ENCODE assay signal across 27 mouse cellular contexts in genomic region chr5:113902983-113903382, GRCm38 (mm10). TPM values are rescaled to one million over a fixed set of nuclear protein-coding genes. Genes with fewer than 3 reads are reported as not detected.
DNase-seq lines count a peak whose midpoint lies in the region; ATAC-seq lines count a peak whose summit lies in the region.
"Had no signal": no experiment of that assay in that cellular context is flagged by ENCODE, and none has a peak within 500 bp of the region (broad histone marks: within the 10 kb centered on the region; RNA-seq: fewer than 3 reads in every experiment).

No protein-coding gene starts in this region.

- H3K4me1 ChIP-seq in forebrain, embryonic 13.5 days: peaks cover 72% of the 10 kb centered on the region
- peaks cover 83% of the 10 kb centered on the region for H3K4me1 ChIP-seq in forebrain, embryonic 15.5 days
- peaks cover 64% of the 10 kb centered on the region for H3K4me1 ChIP-seq in hindbrain, embryonic 12.5 days
- peaks cover 51% of the 10 kb centered on the region for H3K4me1 ChIP-seq in hindbrain, embryonic 16.5 days (ENCODE audit: control insufficient read depth, insufficient read depth, low read depth, low read length)
- peaks cover 75% of the 10 kb centered on the region for H3K4me1 ChIP-seq in midbrain, embryonic 13.5 days (replicated peaks)
- H3K4me1 ChIP-seq in midbrain, embryonic 16.5 days (ENCODE audit: control insufficient read depth, insufficient read depth, low read length): peaks cover 56% of the 10 kb centered on the region

- no peak for ATAC-seq in forebrain, embryonic 13.5 days
- no peak for ATAC-seq in forebrain, embryonic 15.5 days (replicated peaks)
- ATAC-seq in hindbrain, embryonic 12.5 days (ENCODE audit: low FRiP score): no peak
- no peak for ATAC-seq in hindbrain, embryonic 16.5 days
- no peak for ATAC-seq in midbrain, embryonic 13.5 days
- ATAC-seq in midbrain, embryonic 16.5 days: no peak

- no peaks in the 10 kb centered on the region for H3K9me3 ChIP-seq in forebrain, embryonic 13.5 days (replicated peaks)
- H3K9me3 ChIP-seq in forebrain, embryonic 15.5 days: no peaks in the 10 kb centered on the region
- H3K9me3 ChIP-seq in hindbrain, embryonic 12.5 days (replicated peaks): no peaks in the 10 kb centered on the region
- no peaks in the 10 kb centered on the region for H3K9me3 ChIP-seq in hindbrain, embryonic 16.5 days (ENCODE audit: control insufficient read depth, low read length)
- H3K9me3 ChIP-seq in midbrain, embryonic 13.5 days: no peaks in the 10 kb centered on the region
- H3K9me3 ChIP-seq in midbrain, embryonic 16.5 days (replicated peaks; ENCODE audit: control insufficient read depth, low read length, poor library complexity, severe bottlenecking): no peaks in the 10 kb centered on the region
- H3K9me3 ChIP-seq: embryonic facial prominence, embryonic 10.5 days; embryonic facial prominence, embryonic 15.5 days; heart, embryonic 15.5 days; kidney, embryonic 15.5 days; limb, embryonic 12.5 days; midbrain, embryonic 12.5 days; neural tube, embryonic 15.5 days; stomach, embryonic 15.5 days had no signal

- 73% methylated on average over 5 of the region's 5 CpGs for WGBS in forebrain, embryonic 13.5 days
- WGBS in forebrain, embryonic 15.5 days: 87% methylated on average over 5 of the region's 5 CpGs
- WGBS in hindbrain, embryonic 12.5 days: 81% methylated on average over 5 of the region's 5 CpGs
- WGBS in hindbrain, embryonic 16.5 days: 70% methylated on average over 5 of the region's 5 CpGs
- WGBS in midbrain, embryonic 13.5 days: 81% methylated on average over 5 of the region's 5 CpGs
- WGBS in midbrain, embryonic 16.5 days: 73% methylated on average over 5 of the region's 5 CpGs

- H3K27me3 ChIP-seq in forebrain, embryonic 13.5 days: no peaks in the 10 kb centered on the region
- H3K27me3 ChIP-seq in forebrain, embryonic 15.5 days: no peaks in the 10 kb centered on the region
- H3K27me3 ChIP-seq in hindbrain, embryonic 12.5 days: no peaks in the 10 kb centered on the region
- no peaks in the 10 kb centered on the region for H3K27me3 ChIP-seq in hindbrain, embryonic 16.5 days (replicated peaks; ENCODE audit: control insufficient read depth, insufficient read depth, low read length)
- no peaks in the 10 kb centered on the region for H3K27me3 ChIP-seq in midbrain, embryonic 13.5 days
- no peaks in the 10 kb centered on the region for H3K27me3 ChIP-seq in midbrain, embryonic 16.5 days (ENCODE audit: control insufficient read depth, insufficient read depth, low read depth, low read length)
- H3K27me3 ChIP-seq: embryonic facial prominence, embryonic 15.5 days; heart, embryonic 15.5 days; kidney, embryonic 15.5 days; limb, embryonic 12.5 days; midbrain, embryonic 12.5 days; neural tube, embryonic 15.5 days; stomach, embryonic 15.5 days had no signal

- no peaks in the 10 kb centered on the region for H3K36me3 ChIP-seq in forebrain, embryonic 13.5 days (ENCODE audit: poor library complexity, severe bottlenecking)
- no peaks in the 10 kb centered on the region for H3K36me3 ChIP-seq in forebrain, embryonic 15.5 days
- no peaks in the 10 kb centered on the region for H3K36me3 ChIP-seq in hindbrain, embryonic 12.5 days
- H3K36me3 ChIP-seq in hindbrain, embryonic 16.5 days (ENCODE audit: control insufficient read depth, insufficient read depth, low read length): no peaks in the 10 kb centered on the region
- no peaks in the 10 kb centered on the region for H3K36me3 ChIP-seq in midbrain, embryonic 13.5 days
- H3K36me3 ChIP-seq in midbrain, embryonic 16.5 days (ENCODE audit: control insufficient read depth, insufficient read depth, low read length): no peaks in the 10 kb centered on the region
- H3K36me3 ChIP-seq: embryonic facial prominence, embryonic 15.5 days; heart, embryonic 15.5 days; kidney, embryonic 15.5 days; limb, embryonic 12.5 days; midbrain, embryonic 12.5 days; neural tube, embryonic 15.5 days; stomach, embryonic 15.5 days had no signal

- no peak for DNase-seq in gastrocnemius, adult 18-20 months (ENCODE audit: low spot score)
- DNase-seq: adrenal gland, postnatal 10 days; cerebellum, adult 8-10 months; cerebellum, postnatal 25 days; heart, adult 2 months; kidney, adult 18-20 months; kidney, postnatal 25 days; lung, embryonic 14.5 days; lung, postnatal 14 days; retina, postnatal 1 day; right cerebral cortex, postnatal 14 days had no signal

- no peak overlapping the region for H3K4me3 ChIP-seq in forebrain, embryonic 13.5 days
- H3K4me3 ChIP-seq in forebrain, embryonic 15.5 days: no peak overlapping the region
- no peak overlapping the region for H3K4me3 ChIP-seq in hindbrain, embryonic 12.5 days
- no peak overlapping the region for H3K4me3 ChIP-seq in hindbrain, embryonic 16.5 days (ENCODE audit: low read length)
- H3K4me3 ChIP-seq in midbrain, embryonic 13.5 days (replicated peaks): no peak overlapping the region
- H3K4me3 ChIP-seq in midbrain, embryonic 16.5 days (ENCODE audit: low read depth, low read length): no peak overlapping the region
- H3K4me3 ChIP-seq: embryonic facial prominence, embryonic 10.5 days; embryonic facial prominence, embryonic 15.5 days; heart, adult 2 months; heart, embryonic 15.5 days; kidney, embryonic 15.5 days; limb, embryonic 12.5 days; midbrain, embryonic 12.5 days; neural tube, embryonic 15.5 days; stomach, embryonic 15.5 days had no signal

- no peak overlapping the region for H3K27ac ChIP-seq in forebrain, embryonic 13.5 days
- no peak overlapping the region for H3K27ac ChIP-seq in forebrain, embryonic 15.5 days (replicated peaks)
- 0 out of 2 replicates have a peak overlapping the region, but pooled peaks have one; percentile 26 for H3K27ac ChIP-seq in hindbrain, embryonic 12.5 days
- H3K27ac ChIP-seq in hindbrain, embryonic 16.5 days (ENCODE audit: low read depth, low read length): no peak overlapping the region
- no peak overlapping the region for H3K27ac ChIP-seq in midbrain, embryonic 13.5 days
- no peak overlapping the region for H3K27ac ChIP-seq in midbrain, embryonic 16.5 days (ENCODE audit: low read length)
- H3K27ac ChIP-seq: embryonic facial prominence, embryonic 10.5 days; embryonic facial prominence, embryonic 15.5 days; heart, adult 2 months; hindbrain, embryonic 14.5 days; limb, embryonic 12.5 days; liver, embryonic 14.5 days; midbrain, embryonic 12.5 days; neural tube, embryonic 15.5 days; stomach, embryonic 15.5 days had no signal

- H3K9ac ChIP-seq in forebrain, embryonic 13.5 days: no peak overlapping the region
- no peak overlapping the region for H3K9ac ChIP-seq in forebrain, embryonic 15.5 days (replicated peaks)
- H3K9ac ChIP-seq in hindbrain, embryonic 12.5 days: no peak overlapping the region
- no peak overlapping the region; the same call in none of the 2 replicates for H3K9ac ChIP-seq in hindbrain, embryonic 16.5 days (ENCODE audit: low read depth, low read length)
- H3K9ac ChIP-seq in midbrain, embryonic 13.5 days (replicated peaks): 0 out of 2 replicates have a peak overlapping the region, but pooled peaks have one; percentile 10
- H3K9ac ChIP-seq in midbrain, embryonic 16.5 days (ENCODE audit: low read depth, low read length): no peak overlapping the region
- H3K9ac ChIP-seq: embryonic facial prominence, embryonic 15.5 days; heart, embryonic 15.5 days; hindbrain, embryonic 14.5 days; kidney, embryonic 15.5 days; limb, embryonic 12.5 days; liver, embryonic 14.5 days; lung, embryonic 14.5 days; midbrain, embryonic 12.5 days; neural tube, embryonic 15.5 days; stomach, embryonic 15.5 days had no signal

- H3K4me2 ChIP-seq in forebrain, embryonic 13.5 days: 0 out of 2 replicates have a peak overlapping the region, but pooled peaks have one; percentile 15
- H3K4me2 ChIP-seq in forebrain, embryonic 15.5 days (replicated peaks): no peak overlapping the region
- no peak overlapping the region for H3K4me2 ChIP-seq in hindbrain, embryonic 12.5 days (replicated peaks)
- no peak overlapping the region for H3K4me2 ChIP-seq in hindbrain, embryonic 16.5 days (ENCODE audit: low read length)
- H3K4me2 ChIP-seq in midbrain, embryonic 13.5 days (replicated peaks): no peak overlapping the region
- H3K4me2 ChIP-seq in midbrain, embryonic 16.5 days (ENCODE audit: low read length): no peak overlapping the region
- H3K4me2 ChIP-seq: embryonic facial prominence, embryonic 15.5 days; heart, embryonic 15.5 days; hindbrain, embryonic 14.5 days; kidney, embryonic 15.5 days; limb, embryonic 12.5 days; lung, embryonic 14.5 days; midbrain, embryonic 12.5 days; neural tube, embryonic 15.5 days; stomach, embryonic 15.5 days had no signal

RNA-seq across cellular contexts. Expression of gene Coro1c, which starts 5.6 kb away (rescaled TPM):
- polyA plus RNA-seq in forebrain, embryonic 13.5 days (2015; fragmentation: Nextera tagmentation; extraction: Ambion mirVana): 235 and 246 TPM in 2 replicates
- polyA plus RNA-seq in forebrain, embryonic 15.5 days (2015; fragmentation: Nextera tagmentation; extraction: Ambion mirVana): 221 and 224 TPM in 2 replicates
- 226 and 233 TPM in 2 replicates for polyA plus RNA-seq in hindbrain, embryonic 12.5 days (2016; fragmentation: Nextera tagmentation; extraction: Ambion mirVana)
- 176 and 191 TPM in 2 replicates for polyA plus RNA-seq in hindbrain, embryonic 16.5 days (2015; fragmentation: Nextera tagmentation; extraction: Ambion mirVana)
- polyA plus RNA-seq in midbrain, embryonic 13.5 days (2015; fragmentation: Nextera tagmentation; extraction: Ambion mirVana): 214 and 215 TPM in 2 replicates
- polyA plus RNA-seq in midbrain, embryonic 16.5 days (2015; fragmentation: Nextera tagmentation; extraction: Ambion mirVana): 201 and 209 TPM in 2 replicates
- 10 to 100 TPM in 1 of 2 experiments, 1 to 10 TPM in 1; 8.9 to 12.7 TPM for total RNA-seq in gastrocnemius, adult 18-20 months (2021)
